Mouse (Mus musculus): ENCODE data around the gene Sucla2. TPM values are rescaled to one million over a fixed set of nuclear protein-coding genes. Genes with fewer than 3 reads are reported as not detected.
"Not testable (repeated sequence)": the region's sequence is repeated elsewhere in the genome, so short reads cannot be mapped to it uniquely, and the experiment has no call there.

Sucla2 gene
- polyA plus RNA-seq, 1 experiment from 2014 or later = 113 TPM

DNA sequence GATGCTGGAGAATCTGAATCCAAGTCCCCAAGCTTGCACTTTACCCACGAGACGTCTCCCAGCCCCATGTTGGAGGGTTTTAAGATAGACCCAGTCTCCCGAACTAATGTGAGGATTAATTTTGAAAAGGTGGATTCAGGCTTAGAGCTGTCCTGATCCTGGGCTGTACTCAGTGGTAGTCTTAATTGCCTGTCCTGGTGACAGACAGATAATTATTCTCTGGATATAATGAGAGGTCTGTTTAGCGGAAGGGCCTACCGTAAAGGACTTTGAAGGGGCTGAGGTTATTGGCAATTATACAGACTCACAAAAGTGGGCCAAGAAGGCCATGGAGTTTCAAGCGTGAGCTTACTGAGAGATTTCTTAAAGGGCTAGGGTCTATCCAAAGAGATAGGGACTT lies 18.7 kb downstream of the Sucla2 start:
- no peak overlapping the region for H3K4me3 ChIP-seq (ENCODE audit: low read length)
- H3K4me2 ChIP-seq (replicated peaks; ENCODE audit: low read depth, low read length) = no peak overlapping the region
- H3K27me3 ChIP-seq (ENCODE audit: control insufficient read depth, insufficient read depth, low read length) = no peaks in the 10 kb centered on the region
- no peak for ATAC-seq (ENCODE audit: low FRiP score, low TSS enrichment)
- H3K4me1 ChIP-seq (ENCODE audit: control insufficient read depth, insufficient read depth, low read length) = no peaks in the 10 kb centered on the region
- H3K27ac ChIP-seq (ENCODE audit: low read depth, low read length) = no peak overlapping the region
- H3K36me3 ChIP-seq (ENCODE audit: control insufficient read depth, insufficient read depth, low read length) = no peaks in the 10 kb centered on the region
- no peak overlapping the region for H3K9ac ChIP-seq (ENCODE audit: low read depth, low read length)
- WGBS = 74% methylated on average over 6 of the region's 6 CpGs
- H3K9me3 ChIP-seq (ENCODE audit: control insufficient read depth, low read length) = no peaks in the 10 kb centered on the region

- Histone ChIP-seq H3K4me1 (ENCODE audit: control insufficient read depth, insufficient read depth, low read length) (no peaks in the 10 kb centered on the region), H3K4me3 (ENCODE audit: low read length) (no peak overlapping the region), H3K9ac (ENCODE audit: low read depth, low read length) (no peak overlapping the region), H3K9me3 (ENCODE audit: control insufficient read depth, low read length) (no peaks in the 10 kb centered on the region), H3K27ac (ENCODE audit: low read depth, low read length) (no peak overlapping the region), H3K27me3 (ENCODE audit: control insufficient read depth, insufficient read depth, low read length) (no peaks in the 10 kb centered on the region), H3K4me2 (replicated peaks; ENCODE audit: low read depth, low read length) (no peak overlapping the region), H3K36me3 (ENCODE audit: control insufficient read depth, insufficient read depth, low read length) (no peaks in the 10 kb centered on the region)
- 66% methylated on average over 4 of the region's 4 CpGs for WGBS
- no peak for ATAC-seq (ENCODE audit: low FRiP score, low TSS enrichment)
Observed at GRCm38 (mm10) chr14:73547034-73547433, 21.9 kb downstream of the Sucla2 start.

GRCm38 (mm10) chr14:73548051-73548450 lies 22.9 kb downstream of the Sucla2 start, which contains the start of gene Nudt15:
Gene Nudt15 (minus strand): TSS chr14:73548242.
- ATAC-seq (ENCODE audit: low FRiP score, low TSS enrichment) = no peak
- Histone ChIP-seq H3K4me3 (ENCODE audit: low read length) (no peak within 1 kb of the TSS), H3K27ac (ENCODE audit: low read depth, low read length) (no peak within 1 kb of the TSS), H3K9me3 (ENCODE audit: control insufficient read depth, low read length) (no peaks in the 10 kb centered on the region), H3K9ac (ENCODE audit: low read depth, low read length) (no peak within 1 kb of the TSS), H3K27me3 (ENCODE audit: control insufficient read depth, insufficient read depth, low read length) (no peaks in the 10 kb centered on the region), H3K4me2 (replicated peaks; ENCODE audit: low read depth, low read length) (no peak within 1 kb of the TSS), H3K4me1 (ENCODE audit: control insufficient read depth, insufficient read depth, low read length) (no peaks in the 10 kb centered on the region), H3K36me3 (ENCODE audit: control insufficient read depth, insufficient read depth, low read length) (no peaks in the 10 kb centered on the region)
- WGBS = 90% methylated on average over 3 of the region's 3 CpGs

DNA sequence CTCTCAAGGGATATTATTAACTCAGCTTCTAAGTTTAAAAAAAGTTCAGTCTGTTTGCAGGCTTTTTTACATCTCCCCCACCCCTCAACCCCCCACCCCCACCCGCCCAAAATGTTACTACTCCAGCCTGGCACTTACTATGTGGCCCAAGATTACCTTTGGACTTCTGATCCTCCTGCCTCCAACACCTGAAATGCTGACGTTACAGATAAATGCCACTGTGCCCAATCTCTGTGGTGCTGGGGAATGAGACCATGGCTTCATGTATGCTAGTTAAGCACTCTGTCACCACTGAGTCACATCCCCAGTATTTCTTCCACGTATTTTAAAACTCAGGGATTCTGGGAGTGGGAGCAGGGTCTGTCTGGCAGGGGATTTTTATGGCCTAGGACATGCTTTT lies 25.2 kb downstream of the Sucla2 start:
- 70% methylated on average over 3 of the region's 3 CpGs for WGBS
- H3K27me3 ChIP-seq (ENCODE audit: control insufficient read depth, insufficient read depth, low read length) = no peaks in the 10 kb centered on the region
- peaks cover 9% of the 10 kb centered on the region for H3K4me1 ChIP-seq (ENCODE audit: control insufficient read depth, insufficient read depth, low read length)
- no peak overlapping the region for H3K9ac ChIP-seq (ENCODE audit: low read depth, low read length)
- H3K4me3 ChIP-seq (ENCODE audit: low read length) = no peak overlapping the region
- ATAC-seq (ENCODE audit: low FRiP score, low TSS enrichment) = no peak
- no peaks in the 10 kb centered on the region for H3K9me3 ChIP-seq (ENCODE audit: control insufficient read depth, low read length)
- H3K36me3 ChIP-seq (ENCODE audit: control insufficient read depth, insufficient read depth, low read length) = no peaks in the 10 kb centered on the region; the same call in 1 of the 2 replicates
- H3K27ac ChIP-seq (ENCODE audit: low read depth, low read length) = no peak overlapping the region
- H3K4me2 ChIP-seq (replicated peaks; ENCODE audit: low read depth, low read length) = no peak overlapping the region

DNA sequence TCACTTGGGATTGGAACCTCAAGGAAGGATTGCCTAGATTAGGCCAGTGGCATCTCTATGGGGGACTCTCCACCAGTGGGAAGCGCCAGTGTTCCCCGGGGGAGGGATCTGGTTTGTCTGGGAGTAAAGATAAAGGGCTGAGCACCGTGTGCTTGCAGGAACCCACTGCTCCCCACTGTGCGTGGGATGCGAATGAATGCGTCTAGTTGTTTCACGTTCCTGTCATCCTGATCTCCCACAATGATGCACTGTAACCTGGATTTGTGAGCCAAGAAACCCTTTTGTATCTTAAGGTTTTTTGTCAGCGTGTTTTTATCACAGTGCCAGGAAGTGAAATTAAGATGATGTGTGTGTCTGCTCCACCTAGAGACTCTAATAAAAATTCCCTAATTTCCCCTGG lies 25.6 kb downstream of the Sucla2 start:
- no peaks in the 10 kb centered on the region for H3K27me3 ChIP-seq (ENCODE audit: control insufficient read depth, insufficient read depth, low read length)
- peaks cover 9% of the 10 kb centered on the region for H3K4me1 ChIP-seq (ENCODE audit: control insufficient read depth, insufficient read depth, low read length)
- no peak overlapping the region for H3K9ac ChIP-seq (ENCODE audit: low read depth, low read length)
- WGBS = 52% methylated on average over 8 of the region's 8 CpGs
- H3K36me3 ChIP-seq (ENCODE audit: control insufficient read depth, insufficient read depth, low read length) = no peaks in the 10 kb centered on the region; the same call in 1 of the 2 replicates
- H3K27ac ChIP-seq (ENCODE audit: low read depth, low read length) = no peak overlapping the region
- no peak overlapping the region for H3K4me2 ChIP-seq (replicated peaks; ENCODE audit: low read depth, low read length)
- H3K9me3 ChIP-seq (ENCODE audit: control insufficient read depth, low read length) = no peaks in the 10 kb centered on the region
- ATAC-seq (ENCODE audit: low FRiP score, low TSS enrichment) = no peak
- no peak overlapping the region for H3K4me3 ChIP-seq (ENCODE audit: low read length)

- Histone ChIP-seq H3K36me3 (ENCODE audit: control insufficient read depth, insufficient read depth, low read length) (no peaks in the 10 kb centered on the region; the same call in 1 of the 2 replicates), H3K4me3 (ENCODE audit: low read length) (no peak overlapping the region), H3K27me3 (ENCODE audit: control insufficient read depth, insufficient read depth, low read length) (no peaks in the 10 kb centered on the region), H3K27ac (ENCODE audit: low read depth, low read length) (no peak overlapping the region), H3K4me2 (replicated peaks; ENCODE audit: low read depth, low read length) (no peak overlapping the region), H3K4me1 (ENCODE audit: control insufficient read depth, insufficient read depth, low read length) (peaks cover 9% of the 10 kb centered on the region), H3K9ac (ENCODE audit: low read depth, low read length) (no peak overlapping the region), H3K9me3 (ENCODE audit: control insufficient read depth, low read length) (no peaks in the 10 kb centered on the region)
- ATAC-seq (ENCODE audit: low FRiP score, low TSS enrichment) = no peak
- WGBS = 85% methylated on average over 6 of the region's 6 CpGs
Observed at GRCm38 (mm10) chr14:73551164-73551563, 26.0 kb downstream of the Sucla2 start.

- H3K9me3 ChIP-seq (ENCODE audit: control insufficient read depth, low read length) = no peaks in the 10 kb centered on the region
- 4% methylated on average over 61 of the region's 61 CpGs for WGBS
- no peaks in the 10 kb centered on the region; the same call in 1 of the 2 replicates for H3K36me3 ChIP-seq (ENCODE audit: control insufficient read depth, insufficient read depth, low read length)
- H3K27me3 ChIP-seq (ENCODE audit: control insufficient read depth, insufficient read depth, low read length) = no peaks in the 10 kb centered on the region
- H3K4me2 ChIP-seq (replicated peaks; ENCODE audit: low read depth, low read length) = peak overlapping the region; percentile 76
- H3K9ac ChIP-seq (ENCODE audit: low read depth, low read length) = peak overlapping the region; percentile 98
- H3K27ac ChIP-seq (ENCODE audit: low read depth, low read length) = peak overlapping the region; percentile 55
- peaks cover 9% of the 10 kb centered on the region for H3K4me1 ChIP-seq (ENCODE audit: control insufficient read depth, insufficient read depth, low read length)
- peak overlapping the region; percentile 98 for H3K4me3 ChIP-seq (ENCODE audit: low read length)
- ATAC-seq (ENCODE audit: low FRiP score, low TSS enrichment) = peak; percentile 96
Observed at GRCm38 (mm10) chr14:73552341-73553121, 27.4 kb downstream of the Sucla2 start.

GRCm38 (mm10) chr14:73553122-73553696 lies 28.1 kb downstream of the Sucla2 start:
- Histone ChIP-seq H3K4me3 (ENCODE audit: low read length) (peak overlapping the region; percentile 98), H3K9ac (ENCODE audit: low read depth, low read length) (peak overlapping the region; percentile 98), H3K9me3 (ENCODE audit: control insufficient read depth, low read length) (no peaks in the 10 kb centered on the region), H3K4me1 (ENCODE audit: control insufficient read depth, insufficient read depth, low read length) (peaks cover 9% of the 10 kb centered on the region), H3K27me3 (ENCODE audit: control insufficient read depth, insufficient read depth, low read length) (no peaks in the 10 kb centered on the region), H3K27ac (ENCODE audit: low read depth, low read length) (peak overlapping the region; percentile 55), H3K36me3 (ENCODE audit: control insufficient read depth, insufficient read depth, low read length) (no peaks in the 10 kb centered on the region; the same call in 1 of the 2 replicates), H3K4me2 (replicated peaks; ENCODE audit: low read depth, low read length) (peak overlapping the region; percentile 76)
- WGBS = 0% methylated on average over 10 of the region's 10 CpGs
- ATAC-seq (ENCODE audit: low FRiP score, low TSS enrichment) = peak; percentile 37; the same call in 1 of the 2 replicates

DNA sequence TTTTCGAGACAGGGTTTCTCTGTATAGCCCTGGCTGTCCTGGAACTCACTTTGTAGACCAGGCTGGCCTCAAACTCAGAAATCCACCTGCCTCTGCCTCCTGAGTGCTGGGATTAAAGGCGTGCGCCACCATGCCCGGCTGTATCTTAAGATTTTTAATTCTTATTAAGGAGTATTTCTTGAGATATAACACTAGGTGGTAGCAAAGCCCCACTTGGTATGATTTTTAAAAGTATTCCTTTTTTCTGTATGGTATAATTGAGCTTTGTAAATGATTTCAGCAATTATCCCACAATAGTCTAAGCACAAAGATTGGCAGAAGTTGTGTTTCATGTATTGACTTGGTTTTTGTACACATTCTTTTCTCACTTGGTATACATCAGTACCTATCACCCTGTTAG lies 44.7 kb downstream of the Sucla2 start:
- not testable (repeated sequence) for H3K27ac ChIP-seq (ENCODE audit: low read depth, low read length); H3K9ac ChIP-seq (ENCODE audit: low read depth, low read length); H3K27me3 ChIP-seq (ENCODE audit: control insufficient read depth, insufficient read depth, low read length); H3K4me3 ChIP-seq (ENCODE audit: low read length); H3K4me2 ChIP-seq (replicated peaks; ENCODE audit: low read depth, low read length); H3K9me3 ChIP-seq (ENCODE audit: control insufficient read depth, low read length); ATAC-seq (ENCODE audit: low FRiP score, low TSS enrichment); H3K4me1 ChIP-seq (ENCODE audit: control insufficient read depth, insufficient read depth, low read length)
- H3K36me3 ChIP-seq (ENCODE audit: control insufficient read depth, insufficient read depth, low read length) = peaks cover 22% of the 10 kb centered on the region; the same call in 1 of the 2 replicates
- 93% methylated on average over 4 of the region's 4 CpGs for WGBS

Data from kidney, embryonic 14.5 days (tissue).